Comparison of ENCODE assay signal across 19 mouse cellular contexts in the genomic region with DNA sequence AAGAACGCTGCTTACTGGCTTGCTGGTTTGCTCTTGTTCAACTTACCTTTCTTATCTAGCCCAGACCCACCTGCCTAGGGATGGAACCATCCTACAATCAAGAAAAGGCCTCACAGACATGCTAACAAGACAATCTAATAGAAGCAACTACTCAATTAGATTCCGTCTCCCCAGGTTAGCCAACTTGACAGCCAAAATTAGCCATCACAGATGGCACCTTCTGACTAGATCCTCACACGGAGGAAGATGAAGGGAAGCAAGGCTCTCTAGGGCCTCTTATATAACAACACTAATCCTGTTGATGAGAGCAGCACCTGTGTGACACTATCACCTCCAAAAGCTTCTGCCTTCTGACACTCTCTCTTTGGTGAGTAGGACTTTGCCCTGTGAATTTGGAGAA.
"Had no signal": no experiment of that assay in that cellular context is flagged by ENCODE, and none has a peak within 500 bp of the region (broad histone marks: within the 10 kb centered on the region; RNA-seq: fewer than 3 reads in every experiment).

No protein-coding gene starts in this region.

- H3K9ac ChIP-seq: liver, embryonic 12.5 days; liver, embryonic 15.5 days; lung, embryonic 15.5 days; midbrain, embryonic 13.5 days; stomach, embryonic 15.5 days had no signal

- H3K4me2 ChIP-seq: liver, embryonic 12.5 days; liver, embryonic 15.5 days; lung, embryonic 15.5 days; midbrain, embryonic 13.5 days; stomach, embryonic 15.5 days had no signal

- H3K9me3 ChIP-seq: liver, embryonic 12.5 days; liver, embryonic 15.5 days; lung, embryonic 15.5 days; megakaryocyte, embryonic 14.5 days; midbrain, embryonic 10.5 days; midbrain, embryonic 13.5 days; stomach, embryonic 15.5 days had no signal

- H3K27me3 ChIP-seq: liver, embryonic 12.5 days; liver, embryonic 15.5 days; lung, embryonic 15.5 days; megakaryocyte, embryonic 14.5 days; midbrain, embryonic 13.5 days; stomach, embryonic 15.5 days had no signal

- H3K27ac ChIP-seq: layer of hippocampus, adult 2 months; left cerebral cortex, adult 2 months; liver, embryonic 12.5 days; liver, embryonic 15.5 days; lung, embryonic 15.5 days; midbrain, embryonic 10.5 days; midbrain, embryonic 13.5 days; stomach, embryonic 15.5 days had no signal

- H3K4me3 ChIP-seq: layer of hippocampus, adult 2 months; left cerebral cortex, adult 2 months; liver, embryonic 12.5 days; liver, embryonic 15.5 days; lung, embryonic 15.5 days; megakaryocyte, embryonic 14.5 days; midbrain, embryonic 10.5 days; midbrain, embryonic 13.5 days; stomach, embryonic 15.5 days had no signal

- H3K4me1 ChIP-seq: liver, embryonic 12.5 days; liver, embryonic 15.5 days; lung, embryonic 15.5 days; megakaryocyte, embryonic 14.5 days; midbrain, embryonic 10.5 days; stomach, embryonic 15.5 days had no signal

- DNase-seq: kidney, adult 8-10 months; kidney, postnatal 14 days; layer of hippocampus, postnatal 36 days; lung, adult 18-20 months; lung, postnatal 10 days; lung, postnatal 36 days; retina, postnatal 1 day; right cerebral cortex, postnatal 25 days; spleen, adult 18-20 months; thymus, postnatal 36 days had no signal

- H3K36me3 ChIP-seq: liver, embryonic 12.5 days; liver, embryonic 15.5 days; lung, embryonic 15.5 days; midbrain, embryonic 10.5 days; midbrain, embryonic 13.5 days; stomach, embryonic 15.5 days had no signal

- ATAC-seq: liver, embryonic 12.5 days; midbrain, embryonic 13.5 days had no signal
